Mouse (Mus musculus): ENCODE measurements around the gene Selenbp2.
"Not testable (repeated sequence)": the region's sequence is repeated elsewhere in the genome, so short reads cannot be mapped to it uniquely, and the experiment has no call there.

DNA sequence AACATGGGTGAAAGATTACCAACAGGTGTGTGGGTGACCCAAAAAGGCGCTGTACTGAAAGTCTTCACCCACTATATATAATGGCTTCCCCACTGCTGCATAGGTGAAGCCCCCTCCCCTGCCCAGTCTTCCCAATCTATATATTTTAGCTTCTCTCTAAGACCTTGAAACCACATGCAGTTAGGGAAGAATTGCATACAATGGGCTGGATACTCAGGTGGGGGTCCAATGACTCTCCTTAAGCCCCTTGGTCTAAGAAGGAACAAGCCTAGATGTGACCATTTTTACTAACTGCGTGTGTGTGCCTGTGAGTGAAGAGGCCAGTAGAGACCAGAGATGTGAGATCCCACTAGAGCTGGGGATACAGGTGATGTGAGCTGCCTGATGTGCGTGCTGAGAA, 20.1 kb downstream of the Selenbp2 start:
- TF ChIP-seq CTCF (IDR thresholded peaks at IDR 0.05; ENCODE audit: low read depth); EP300 (optimal IDR thresholded peaks at IDR 0.05): not testable (repeated sequence)

Measured in stomach, postnatal 0 days (tissue).